Mouse (Mus musculus) liver, embryonic 14.5 days (tissue): ENCODE data around the gene Txnrd2. TPM values are rescaled to one million over a fixed set of nuclear protein-coding genes. Genes with fewer than 3 reads are reported as not detected.
A peak's percentile ranks its signal among the peaks of the same experiment; 100 is the strongest.

Source experiments
- ATAC-seq: fragments of 200-750 bp; cut with Nextera tagmentation; 2 replicates; pipeline ENCODE4 v1.8.0; 2017; ENCODE audit warnings: moderate number of reproducible peaks, mild to moderate bottlenecking, moderate library complexity; ENCODE audit not compliant: insufficient read depth
- DNase-seq, 3 experiments: peaks; one replicate each; pipeline ENCODE4 v3.0.0-alpha.2; 2012 to 2013; ENCODE audit warnings: low read depth in 3 of 3, low spot score in 3 of 3
- H3K27ac ChIP-seq: fragments of 300-500 bp; sonication (generic); 2 replicates; pipeline ENCODE4 v1.5.1; 2014; ENCODE audit warnings: moderate library complexity, mild to moderate bottlenecking, control low read depth, inconsistent platforms
- H3K27me3 ChIP-seq: fragments of 300-500 bp; sonication (generic); 2 replicates; pipeline ENCODE4 v1.6.1; 2014; ENCODE audit warnings: mild to moderate bottlenecking, low read length, moderate library complexity; ENCODE audit not compliant: control insufficient read depth, insufficient read depth
- H3K36me3 ChIP-seq: fragments of 300-500 bp; sonication (generic); replicated peaks from 2 replicates; pipeline ENCODE4 v1.6.1; 2014; ENCODE audit warnings: low read depth; ENCODE audit not compliant: control insufficient read depth, insufficient read depth
- H3K4me1 ChIP-seq, 2 experiments: fragments of 200-500 bp in 1 of 2; fragments of 300-500 bp in 1 of 2; sonication (generic) in 1 of 2; replicated peaks; 2 replicates each; pipeline ENCODE4 v1.6.1; 2012 to 2014; ENCODE audit warnings: antibody characterized with exemption in 1 of 2, inconsistent platforms in 1 of 2, low read length in 1 of 2; ENCODE audit not compliant: control insufficient read depth in 2 of 2, insufficient read depth in 2 of 2
- H3K4me2 ChIP-seq: fragments of 300-500 bp; sonication (generic); 2 replicates; pipeline ENCODE4 v1.6.1; 2014; ENCODE audit warnings: low read depth, mild to moderate bottlenecking, control low read depth, moderate library complexity
- H3K4me3 ChIP-seq, 2 experiments: fragments of 200-500 bp in 1 of 2; fragments of 300-500 bp in 1 of 2; sonication (generic) in 1 of 2; 2 replicates each; pipeline ENCODE4 v1.5.1; 2012 to 2014; ENCODE audit warnings: low read depth in 2 of 2, low read length in 2 of 2, mild to moderate bottlenecking in 2 of 2, control low read depth in 1 of 2, inconsistent platforms in 1 of 2, moderate library complexity in 1 of 2; ENCODE audit not compliant: insufficient read depth in 1 of 2
- H3K9ac ChIP-seq: fragments of 300-500 bp; sonication (generic); replicated peaks from 2 replicates; pipeline ENCODE4 v1.6.1; 2014; ENCODE audit warnings: mild to moderate bottlenecking, control low read depth, moderate library complexity
- H3K9me3 ChIP-seq: fragments of 300-500 bp; sonication (generic); 2 replicates; pipeline ENCODE4 v1.6.1; 2016; ENCODE audit warnings: low read length, mixed read lengths; ENCODE audit not compliant: control insufficient read depth
- CTCF ChIP-seq: IDR thresholded peaks from 2 replicates; pipeline ENCODE4 v1.5.1; 2016; ENCODE audit warnings: antibody characterized with exemption, low read depth, control low read depth
- EP300 ChIP-seq: IDR thresholded peaks from 2 replicates; pipeline ENCODE4 v1.6.1; 2016; ENCODE audit warnings: antibody characterized with exemption, low read depth
- WGBS: fragments of 180-500 bp; shearing (Covaris S2); extraction: QIAGEN DNeasy Blood & Tissue Kit; methylation state at CpG from one replicate; pipeline ENCODE4 v1.1.7; 2014; ENCODE audit not compliant: insufficient replicate concordance; 5-methylcytosine and 5-hydroxymethylcytosine counted together
- polyA plus RNA-seq, 2 experiments: library from polyadenylated mRNA; depleted of rRNA in 1 of 2; stranded (reverse) in 1 of 2; unstranded in 1 of 2; fragments of >200 nt; fragmentation: Nextera tagmentation in 1 of 2; extraction: Ambion mirVana in 1 of 2; gene quantifications; 2 replicates each; pipeline versions ENCODE4 v1.2.1 to v1.2.3; 2012 to 2014

The Txnrd2 gene
- polyA plus RNA-seq, 2 experiments: 112 to 113 TPM

DNA sequence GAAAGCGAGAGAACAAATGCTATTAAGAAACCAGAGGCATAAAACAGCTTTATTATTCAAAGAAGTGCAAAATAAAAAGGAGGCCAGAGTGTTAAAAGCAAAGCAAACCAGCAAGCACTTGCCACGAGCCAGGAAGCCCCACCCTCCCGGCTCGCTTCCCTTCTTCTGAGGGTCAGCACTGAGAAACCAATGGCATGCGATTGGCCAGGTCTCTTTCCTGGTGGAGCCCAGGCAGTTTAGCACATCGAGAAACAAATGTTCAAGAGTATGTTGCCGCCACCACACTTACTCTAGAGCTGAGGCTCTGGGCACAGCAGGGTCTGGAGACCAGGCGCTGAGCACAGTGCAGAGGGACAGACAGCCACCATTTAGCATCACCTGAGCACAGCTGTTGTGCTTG is 36.4 kb downstream of the Txnrd2 start:
- H3K4me2 ChIP-seq: no peak overlapping the region
- no peak overlapping the region for H3K27ac ChIP-seq
- DNase-seq (no peak), ATAC-seq (no peak)
- 54% methylated on average over 8 of the region's 8 CpGs for WGBS
- H3K4me1 ChIP-seq: peaks cover 0 to 20% of the 10 kb centered on the region in 2 experiments; a peak in 3 of 4 replicates
- H3K9ac ChIP-seq: no peak overlapping the region
- no peak overlapping the region for H3K4me3 ChIP-seq
- peaks cover 75% of the 10 kb centered on the region for H3K36me3 ChIP-seq
- H3K9me3 ChIP-seq: no peaks in the 10 kb centered on the region
- no peak for TF ChIP-seq EP300
- no peak for TF ChIP-seq CTCF
- H3K27me3 ChIP-seq: no peaks in the 10 kb centered on the region

- Histone ChIP-seq H3K4me1 (peaks cover 0 to 12% of the 10 kb centered on the region in 2 experiments; a peak in 2 of 4 replicates), H3K27ac (no peak overlapping the region), H3K9ac (no peak overlapping the region), H3K27me3 (no peaks in the 10 kb centered on the region), H3K9me3 (no peaks in the 10 kb centered on the region), H3K4me3 (no peak overlapping the region), H3K4me2 (no peak overlapping the region), H3K36me3 (peaks cover 76% of the 10 kb centered on the region)
- ATAC-seq (no peak), DNase-seq (no peak)
- TF ChIP-seq EP300: no peak
- no peak for TF ChIP-seq CTCF
- WGBS: 49% methylated on average over 3 of the region's 3 CpGs
Measured at GRCm38 (mm10) chr16:18464271-18464670, 38.1 kb downstream of the Txnrd2 start.

- H3K9me3 ChIP-seq: no peaks in the 10 kb centered on the region
- no peaks in the 10 kb centered on the region for H3K4me1 ChIP-seq
- no peak overlapping the region for H3K27ac ChIP-seq
- no peak overlapping the region for H3K4me3 ChIP-seq
- DNase-seq (no peak), ATAC-seq (no peak)
- WGBS: 48% methylated on average over 1 of the region's 1 CpGs
- no peak overlapping the region for H3K9ac ChIP-seq
- H3K4me2 ChIP-seq: no peak overlapping the region
- H3K36me3 ChIP-seq: peaks cover 83% of the 10 kb centered on the region
- H3K27me3 ChIP-seq: no peaks in the 10 kb centered on the region
- TF ChIP-seq CTCF: peak; percentile 45
- TF ChIP-seq EP300: no peak
Measured at GRCm38 (mm10) chr16:18470829-18471228, 44.6 kb downstream of the Txnrd2 start.

- H3K9me3 ChIP-seq: no peaks in the 10 kb centered on the region
- 80% methylated on average over 11 of the region's 11 CpGs for WGBS
- no peak overlapping the region for H3K9ac ChIP-seq
- ATAC-seq: no peak
- H3K27me3 ChIP-seq: no peaks in the 10 kb centered on the region
- peaks cover 85% of the 10 kb centered on the region for H3K36me3 ChIP-seq
- TF ChIP-seq CTCF (no peak), EP300 (no peak)
- no peak for DNase-seq
- H3K4me2 ChIP-seq: no peak overlapping the region
- no peaks in the 10 kb centered on the region for H3K4me1 ChIP-seq
- no peak overlapping the region for H3K27ac ChIP-seq
- no peak overlapping the region for H3K4me3 ChIP-seq
Measured at GRCm38 (mm10) chr16:18471381-18471955, 45.3 kb downstream of the Txnrd2 start.

DNA sequence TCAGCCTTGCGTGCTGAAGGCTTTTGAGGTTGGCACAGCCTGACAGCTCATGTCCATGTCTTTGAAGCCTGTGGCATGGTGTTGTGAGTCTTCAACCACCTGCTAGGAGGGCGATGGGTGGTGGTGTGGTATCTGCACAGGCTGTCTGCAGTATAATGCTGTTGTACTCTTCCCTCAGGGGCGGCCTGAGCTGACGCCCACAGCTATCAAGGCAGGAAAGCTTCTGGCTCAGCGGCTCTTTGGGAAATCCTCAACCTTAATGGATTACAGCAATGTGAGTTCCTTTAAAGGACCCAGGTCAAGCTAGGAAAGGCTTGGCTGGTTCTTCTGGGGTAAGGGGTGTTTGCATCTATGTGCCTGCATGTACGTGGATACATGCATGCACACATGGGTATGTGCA is 45.8 kb downstream of the Txnrd2 start:
- Histone ChIP-seq H3K27ac (no peak overlapping the region), H3K9me3 (no peaks in the 10 kb centered on the region), H3K27me3 (no peaks in the 10 kb centered on the region), H3K4me1 (no peaks in the 10 kb centered on the region), H3K4me3 (no peak overlapping the region), H3K36me3 (peaks cover 90% of the 10 kb centered on the region), H3K9ac (no peak overlapping the region), H3K4me2 (no peak overlapping the region)
- no peak for TF ChIP-seq EP300
- TF ChIP-seq CTCF: no peak
- DNase-seq (no peak), ATAC-seq (no peak)
- WGBS: 86% methylated on average over 6 of the region's 6 CpGs
